In the genomic region with DNA sequence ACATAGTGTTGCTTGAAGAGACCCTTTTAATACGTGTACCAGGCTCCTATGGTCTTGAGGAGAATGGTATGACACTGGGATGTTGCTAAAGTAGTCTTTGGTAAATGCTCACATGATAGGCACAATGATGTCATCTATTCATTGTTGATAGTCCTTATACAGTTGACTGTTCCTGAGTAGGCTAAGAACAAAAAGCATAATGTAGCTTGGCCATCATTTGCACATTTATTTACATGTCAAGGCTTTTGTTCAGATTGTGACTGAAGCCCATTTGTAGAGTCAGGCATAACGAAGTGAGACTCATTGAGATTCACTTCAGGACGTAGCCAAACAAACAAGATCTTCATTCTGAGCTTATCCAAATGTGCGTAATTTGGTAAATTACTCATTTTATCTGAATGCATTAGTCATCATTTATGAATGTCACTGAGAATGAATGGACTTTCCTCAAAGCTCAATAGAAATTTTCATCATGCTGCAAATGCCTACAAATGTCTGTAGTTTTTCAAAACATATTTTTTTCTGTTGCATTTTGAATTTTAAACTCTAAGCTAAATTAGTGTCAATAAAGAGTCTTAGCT, we compare ENCODE assay signal across 27 mouse cellular contexts.
DNase-seq lines count a peak whose midpoint lies in the region; ATAC-seq and TF ChIP-seq lines count a peak whose summit lies in the region.
"Had no signal": no experiment of that assay in that cellular context is flagged by ENCODE, and none has a peak within 500 bp of the region (broad histone marks: within the 10 kb centered on the region; RNA-seq: fewer than 3 reads in every experiment).

No protein-coding gene starts in this region.

- no peak overlapping the region for H3K4me3 ChIP-seq in forebrain, embryonic 12.5 days (replicated peaks)
- H3K4me3 ChIP-seq in forebrain, embryonic 10.5 days: no peak overlapping the region
- no peak overlapping the region for H3K4me3 ChIP-seq in midbrain, postnatal 0 days (ENCODE audit: low read depth, low read length)
- H3K4me3 ChIP-seq in midbrain, embryonic 16.5 days (ENCODE audit: low read depth, low read length): no peak overlapping the region
- H3K4me3 ChIP-seq in forebrain, embryonic 13.5 days: no peak overlapping the region
- H3K4me3 ChIP-seq in intestine, postnatal 0 days (ENCODE audit: low read depth, low read length): no peak overlapping the region
- H3K4me3 ChIP-seq: embryonic facial prominence, embryonic 13.5 days; erythroblast, embryonic 14.5 days; heart, adult 2 months; heart, embryonic 12.5 days; limb, embryonic 13.5 days; lung, embryonic 15.5 days; midbrain, embryonic 10.5 days; stomach, embryonic 15.5 days had no signal

- 38% methylated on average over 4 of the region's 4 CpGs for WGBS in forebrain, embryonic 12.5 days
- WGBS in forebrain, embryonic 10.5 days: 82% methylated on average over 4 of the region's 4 CpGs
- 66% methylated on average over 4 of the region's 4 CpGs for WGBS in midbrain, postnatal 0 days
- WGBS in midbrain, embryonic 16.5 days: 61% methylated on average over 4 of the region's 4 CpGs
- 26% methylated on average over 4 of the region's 4 CpGs for WGBS in forebrain, embryonic 13.5 days
- WGBS in intestine, postnatal 0 days: 82% methylated on average over 4 of the region's 4 CpGs

- H3K4me2 ChIP-seq in forebrain, embryonic 12.5 days: no peak overlapping the region
- no peak overlapping the region for H3K4me2 ChIP-seq in midbrain, postnatal 0 days (ENCODE audit: low read depth, low read length, poor library complexity, severe bottlenecking)
- H3K4me2 ChIP-seq in midbrain, embryonic 16.5 days (ENCODE audit: low read length): no peak overlapping the region
- H3K4me2 ChIP-seq in forebrain, embryonic 13.5 days: no peak overlapping the region
- no peak overlapping the region for H3K4me2 ChIP-seq in intestine, postnatal 0 days (replicated peaks; ENCODE audit: low read depth)
- H3K4me2 ChIP-seq: embryonic facial prominence, embryonic 13.5 days; heart, embryonic 12.5 days; limb, embryonic 13.5 days; liver, embryonic 11.5 days; lung, embryonic 15.5 days; stomach, embryonic 15.5 days had no signal

- no peaks in the 10 kb centered on the region for H3K36me3 ChIP-seq in forebrain, embryonic 12.5 days (replicated peaks)
- no peaks in the 10 kb centered on the region for H3K36me3 ChIP-seq in forebrain, embryonic 10.5 days (replicated peaks)
- H3K36me3 ChIP-seq in midbrain, postnatal 0 days (ENCODE audit: insufficient read depth, low read length): no peaks in the 10 kb centered on the region
- no peaks in the 10 kb centered on the region for H3K36me3 ChIP-seq in midbrain, embryonic 16.5 days (ENCODE audit: control insufficient read depth, insufficient read depth, low read length)
- H3K36me3 ChIP-seq in forebrain, embryonic 13.5 days (ENCODE audit: poor library complexity, severe bottlenecking): no peaks in the 10 kb centered on the region
- no peaks in the 10 kb centered on the region for H3K36me3 ChIP-seq in intestine, postnatal 0 days (ENCODE audit: control insufficient read depth, insufficient read depth)
- H3K36me3 ChIP-seq: embryonic facial prominence, embryonic 13.5 days; heart, embryonic 12.5 days; limb, embryonic 13.5 days; lung, embryonic 15.5 days; midbrain, embryonic 10.5 days; stomach, embryonic 15.5 days had no signal

- H3K9ac ChIP-seq in forebrain, embryonic 12.5 days: no peak overlapping the region
- H3K9ac ChIP-seq in midbrain, postnatal 0 days (replicated peaks; ENCODE audit: low read length, poor library complexity, severe bottlenecking): no peak overlapping the region
- H3K9ac ChIP-seq in midbrain, embryonic 16.5 days (ENCODE audit: low read depth, low read length): no peak overlapping the region
- H3K9ac ChIP-seq in forebrain, embryonic 13.5 days: no peak overlapping the region
- no peak overlapping the region for H3K9ac ChIP-seq in intestine, postnatal 0 days (ENCODE audit: low read depth, low read length)
- H3K9ac ChIP-seq: embryonic facial prominence, embryonic 13.5 days; heart, embryonic 12.5 days; limb, embryonic 13.5 days; lung, embryonic 15.5 days; stomach, embryonic 15.5 days had no signal

- no peak overlapping the region for H3K27ac ChIP-seq in forebrain, embryonic 12.5 days
- no peak overlapping the region for H3K27ac ChIP-seq in forebrain, embryonic 10.5 days
- no peak overlapping the region for H3K27ac ChIP-seq in midbrain, postnatal 0 days (ENCODE audit: low read depth, low read length)
- no peak overlapping the region for H3K27ac ChIP-seq in midbrain, embryonic 16.5 days (ENCODE audit: low read length)
- H3K27ac ChIP-seq in forebrain, embryonic 13.5 days: peak overlapping the region; percentile 35
- no peak overlapping the region for H3K27ac ChIP-seq in intestine, postnatal 0 days (ENCODE audit: low read depth, low read length)
- H3K27ac ChIP-seq: embryonic facial prominence, embryonic 13.5 days; heart, adult 2 months; limb, embryonic 13.5 days; lung, embryonic 15.5 days; midbrain, embryonic 10.5 days; stomach, embryonic 15.5 days had no signal

- no peaks in the 10 kb centered on the region for H3K27me3 ChIP-seq in forebrain, embryonic 12.5 days
- H3K27me3 ChIP-seq in forebrain, embryonic 10.5 days (ENCODE audit: poor library complexity, severe bottlenecking): no peaks in the 10 kb centered on the region
- H3K27me3 ChIP-seq in midbrain, postnatal 0 days (ENCODE audit: insufficient read depth, low read length): no peaks in the 10 kb centered on the region
- H3K27me3 ChIP-seq in midbrain, embryonic 16.5 days (ENCODE audit: control insufficient read depth, insufficient read depth, low read depth, low read length): no peaks in the 10 kb centered on the region
- no peaks in the 10 kb centered on the region for H3K27me3 ChIP-seq in forebrain, embryonic 13.5 days
- H3K27me3 ChIP-seq in intestine, postnatal 0 days (replicated peaks; ENCODE audit: control insufficient read depth, insufficient read depth, low read length): no peaks in the 10 kb centered on the region
- H3K27me3 ChIP-seq: embryonic facial prominence, embryonic 13.5 days; heart, embryonic 12.5 days; limb, embryonic 13.5 days; lung, embryonic 15.5 days; stomach, embryonic 15.5 days had no signal

- no peaks in the 10 kb centered on the region for H3K4me1 ChIP-seq in forebrain, embryonic 12.5 days
- H3K4me1 ChIP-seq in forebrain, embryonic 10.5 days: no peaks in the 10 kb centered on the region
- H3K4me1 ChIP-seq in midbrain, postnatal 0 days (ENCODE audit: insufficient read depth, low read length): no peaks in the 10 kb centered on the region
- H3K4me1 ChIP-seq in midbrain, embryonic 16.5 days (ENCODE audit: control insufficient read depth, insufficient read depth, low read length): no peaks in the 10 kb centered on the region
- peaks cover 4% of the 10 kb centered on the region; the same call in 1 of the 2 replicates for H3K4me1 ChIP-seq in forebrain, embryonic 13.5 days
- H3K4me1 ChIP-seq in intestine, postnatal 0 days (replicated peaks; ENCODE audit: control insufficient read depth, insufficient read depth, low read length): no peaks in the 10 kb centered on the region
- H3K4me1 ChIP-seq: embryonic facial prominence, embryonic 13.5 days; heart, embryonic 12.5 days; limb, embryonic 13.5 days; lung, embryonic 15.5 days; midbrain, embryonic 10.5 days; stomach, embryonic 15.5 days had no signal

- TF ChIP-seq CTCF in midbrain, postnatal 0 days (IDR thresholded peaks at IDR 0.05): no peak
- no peak for TF ChIP-seq CTCF in intestine, postnatal 0 days (IDR thresholded peaks at IDR 0.05; ENCODE audit: low read depth)

- ATAC-seq in forebrain, embryonic 12.5 days (ENCODE audit: low FRiP score): peak; percentile 72; the same call in 1 of the 2 replicates
- ATAC-seq in midbrain, postnatal 0 days (ENCODE audit: low FRiP score): no peak
- no peak for ATAC-seq in midbrain, embryonic 16.5 days
- ATAC-seq in forebrain, embryonic 13.5 days: peak; percentile 88
- no peak for ATAC-seq in intestine, postnatal 0 days
- ATAC-seq: activated CD4-positive, CD25-positive, alpha-beta regulatory T cell, adult 4 months; CD4-positive, CD25-positive, alpha-beta regulatory T cell, adult 4 months had no signal

- DNase-seq in forebrain, embryonic 10.5 days (ENCODE audit: extremely low spot score, low spot score): no peak
- DNase-seq in midbrain, postnatal 0 days (ENCODE audit: low spot score): peak; percentile 16
- DNase-seq in adrenal gland, adult 18-20 months (ENCODE audit: low spot score in 2 of 2): no peak
- no peak for DNase-seq in frontal cortex, postnatal 25 days (ENCODE audit: low spot score in 2 of 2)
- DNase-seq: adrenal gland, adult 8-10 months; cerebellum, adult 11-12 months; cerebellum, postnatal 10 days; heart, adult 2 months; heart, postnatal 4 days; kidney, adult 11 months; kidney, postnatal 14 days; right cerebral cortex, postnatal 25 days; thymus, postnatal 14 days had no signal

- H3K9me3 ChIP-seq in forebrain, embryonic 12.5 days: no peaks in the 10 kb centered on the region
- no peaks in the 10 kb centered on the region for H3K9me3 ChIP-seq in forebrain, embryonic 10.5 days
- no peaks in the 10 kb centered on the region for H3K9me3 ChIP-seq in midbrain, postnatal 0 days (ENCODE audit: low read length)
- no peaks in the 10 kb centered on the region for H3K9me3 ChIP-seq in midbrain, embryonic 16.5 days (replicated peaks; ENCODE audit: control insufficient read depth, low read length, poor library complexity, severe bottlenecking)
- no peaks in the 10 kb centered on the region for H3K9me3 ChIP-seq in forebrain, embryonic 13.5 days (replicated peaks)
- no peaks in the 10 kb centered on the region for H3K9me3 ChIP-seq in intestine, postnatal 0 days (ENCODE audit: control insufficient read depth)
- H3K9me3 ChIP-seq: embryonic facial prominence, embryonic 13.5 days; heart, embryonic 12.5 days; limb, embryonic 13.5 days; lung, embryonic 15.5 days; midbrain, embryonic 10.5 days; stomach, embryonic 15.5 days had no signal

Comparison
In these comparisons a context has a peak if more than half of its experiments do, and no peak if none do; other contexts are left out.
1. ATAC-seq: peak in forebrain, embryonic 12.5 days (single experiment) and forebrain, embryonic 13.5 days (single experiment); none in midbrain, postnatal 0 days (single experiment), midbrain, embryonic 16.5 days (single experiment) and intestine, postnatal 0 days (single experiment).